Mouse (Mus musculus): ENCODE measurements around the gene Slc26a1.

DNA sequence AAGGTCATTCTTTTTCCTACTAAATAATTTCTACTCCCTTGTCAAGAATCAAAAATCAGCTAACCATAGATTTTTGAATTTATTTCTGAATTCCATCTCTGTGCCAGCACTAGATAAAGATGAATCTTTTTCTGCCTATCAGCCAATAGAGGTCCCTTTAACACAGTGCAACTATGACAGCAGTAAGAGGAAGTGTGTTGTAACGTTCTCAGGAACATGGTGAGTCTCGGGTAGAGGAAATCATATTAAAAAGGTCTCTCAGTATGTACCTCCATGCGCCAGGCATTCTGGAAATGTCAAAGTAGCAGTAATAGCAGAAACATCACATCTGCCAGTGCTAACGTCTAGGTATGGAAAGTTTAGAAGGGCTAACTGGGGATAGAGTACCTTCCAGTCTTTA, 39.2 kb downstream of the Slc26a1 start:
- TF ChIP-seq POLR2A (IDR thresholded peaks at IDR 0.05; ENCODE audit: control insufficient read depth, extremely low read depth, insufficient read depth, low read length, poor library complexity) (no peak), CTCF (IDR thresholded peaks at IDR 0.05; ENCODE audit: borderline replicate concordance, control insufficient read depth, extremely low read depth, insufficient read depth, low read length, poor library complexity) (no peak)
